Mouse (Mus musculus): ENCODE results near the gene Cacna1s.

Cacna1s gene

GRCm38 (mm10) chr1:136137071-136137531 is 84.6 kb downstream of the Cacna1s start:
- DNase-seq (ENCODE audit: low read depth, low spot score), result peak; percentile 73

- peak; percentile 75 for DNase-seq (ENCODE audit: low read depth, low spot score)
Measured at GRCm38 (mm10) chr1:136137575-136137974, 85.0 kb downstream of the Cacna1s start.

- no peak for DNase-seq (ENCODE audit: low read depth, low spot score)
Measured at GRCm38 (mm10) chr1:136138191-136138830, 85.8 kb downstream of the Cacna1s start.

- DNase-seq (ENCODE audit: low read depth, low spot score), result peak; percentile 86
Measured at GRCm38 (mm10) chr1:136139990-136140640, 87.6 kb downstream of the Cacna1s start.

- DNase-seq (ENCODE audit: low read depth, low spot score), result no peak
Measured at GRCm38 (mm10) chr1:136141176-136141950, 88.8 kb downstream of the Cacna1s start.

- DNase-seq (ENCODE audit: low read depth, low spot score), result no peak
Measured at GRCm38 (mm10) chr1:136142336-136142735, 89.8 kb downstream of the Cacna1s start.

- no peak for DNase-seq (ENCODE audit: low read depth, low spot score)
Measured at GRCm38 (mm10) chr1:136143514-136143913, 91.0 kb downstream of the Cacna1s start.

GRCm38 (mm10) chr1:136149702-136150101 is 97.2 kb downstream of the Cacna1s start:
- no peak for DNase-seq (ENCODE audit: low read depth, low spot score)

GRCm38 (mm10) chr1:136151371-136151770 is 98.8 kb downstream of the Cacna1s start:
- DNase-seq (ENCODE audit: low read depth, low spot score), result no peak

GRCm38 (mm10) chr1:136156304-136156703 is 103.8 kb downstream of the Cacna1s start:
- DNase-seq (ENCODE audit: low read depth, low spot score), result no peak

- DNase-seq (ENCODE audit: low read depth, low spot score), result no peak
Measured at GRCm38 (mm10) chr1:136156951-136157350, 104.4 kb downstream of the Cacna1s start.

- DNase-seq (ENCODE audit: low read depth, low spot score), result no peak
Measured at GRCm38 (mm10) chr1:136159830-136160229, 107.3 kb downstream of the Cacna1s start.

GRCm38 (mm10) chr1:136160297-136160696 is 107.7 kb downstream of the Cacna1s start:
- no peak for DNase-seq (ENCODE audit: low read depth, low spot score)

GRCm38 (mm10) chr1:136160930-136161329 is 108.4 kb downstream of the Cacna1s start:
- DNase-seq (ENCODE audit: low read depth, low spot score), result no peak

GRCm38 (mm10) chr1:136161333-136161921 is 108.9 kb downstream of the Cacna1s start:
- no peak for DNase-seq (ENCODE audit: low read depth, low spot score)

GRCm38 (mm10) chr1:136165436-136165835 is 112.9 kb downstream of the Cacna1s start:
- DNase-seq (ENCODE audit: low read depth, low spot score), result no peak

GRCm38 (mm10) chr1:136167657-136168056 is 115.1 kb downstream of the Cacna1s start:
- no peak for DNase-seq (ENCODE audit: low read depth, low spot score)

Measured in forelimb bud, embryonic 11.5 days (tissue).